Mouse (Mus musculus) olfactory bulb, adult 2 months (tissue): ENCODE data around the gene Ptges3l.
"Not testable (repeated sequence)": the region's sequence is repeated elsewhere in the genome, so short reads cannot be mapped to it uniquely, and the experiment has no call there.

Experiments
- CTCF ChIP-seq: fragments of 200-500 bp; IDR thresholded peaks from 2 replicates; pipeline ENCODE4 v1.5.1; 2012; ENCODE audit warnings: low read depth, mild to moderate bottlenecking, low read length, moderate library complexity; ENCODE audit not compliant: insufficient read depth
- POLR2A ChIP-seq: fragments of 200-500 bp; IDR thresholded peaks from 2 replicates; pipeline ENCODE4 v1.6.1; 2012; ENCODE audit warnings: mild to moderate bottlenecking, low read depth, low read length, moderate library complexity; ENCODE audit not compliant: insufficient read depth

DNA sequence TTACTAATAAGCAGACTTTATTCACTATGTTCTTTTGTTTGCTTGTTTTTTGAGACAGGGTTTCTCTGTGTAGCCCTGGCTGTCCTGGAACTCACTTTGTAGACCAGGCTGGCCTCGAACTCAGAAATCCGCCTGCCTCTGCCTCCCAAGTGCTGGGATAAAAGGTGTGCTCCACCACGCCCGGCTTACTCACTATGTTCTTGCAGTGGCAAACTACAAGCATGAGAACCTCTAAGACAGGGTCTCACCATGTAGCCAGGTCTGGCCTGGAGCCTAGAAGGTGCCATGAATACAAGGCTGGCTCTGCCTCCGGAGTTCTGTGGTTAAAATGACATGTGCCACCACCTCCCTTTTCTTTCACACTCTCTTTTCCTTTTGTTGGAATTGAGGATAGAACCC is 41.4 kb upstream of the Ptges3l start:
- TF ChIP-seq CTCF, POLR2A: not testable (repeated sequence)
